Mouse (Mus musculus) monocyte, adult 5-6 weeks (primary cell): ENCODE results near the gene Slco2a1. TPM values are rescaled to one million over a fixed set of nuclear protein-coding genes. Genes with fewer than 3 reads are reported as not detected.

Experiments
- ATAC-seq: fragments of 153-309, 156-312 bp; replicated peaks from 2 replicates; pipeline ENCODE4 v1.8.0; 2017; ENCODE audit warnings: mild to moderate bottlenecking; ENCODE audit not compliant: low TSS enrichment, insufficient number of reproducible peaks, severe bottlenecking, poor library complexity, low FRiP score
- total RNA-seq: library from RNA; stranded (forward); fragments of 200-1000, 200-491, 200-594 nt; gene quantifications from 3 replicates; pipeline ENCODE4 v1.2.3, GENCODE M21; 2017

The Slco2a1 gene
- total RNA-seq, 1 experiment from 2014 or later: not detected

GRCm38 (mm10) chr9:103110727-103111501 lies 122.4 kb downstream of the Slco2a1 start:
- ATAC-seq: no peak

- ATAC-seq: no peak
Observed at GRCm38 (mm10) chr9:103111621-103112470, 123.3 kb downstream of the Slco2a1 start, which contains the start of gene Rab6b. TSS of gene Rab6b (plus strand) at chr9:103111787.

- no peak for ATAC-seq
Observed at GRCm38 (mm10) chr9:103112471-103113271, 124.2 kb downstream of the Slco2a1 start.

- no peak for ATAC-seq
Observed at GRCm38 (mm10) chr9:103113351-103113750, 124.8 kb downstream of the Slco2a1 start.

- no peak for ATAC-seq
Observed at GRCm38 (mm10) chr9:103114326-103114725, 125.8 kb downstream of the Slco2a1 start.

GRCm38 (mm10) chr9:103114901-103115300 lies 126.4 kb downstream of the Slco2a1 start:
- ATAC-seq: no peak

- no peak for ATAC-seq
Observed at GRCm38 (mm10) chr9:103116941-103117340, 128.4 kb downstream of the Slco2a1 start.

GRCm38 (mm10) chr9:103117495-103117894 lies 129.0 kb downstream of the Slco2a1 start:
- no peak for ATAC-seq

GRCm38 (mm10) chr9:103117951-103118350 lies 129.4 kb downstream of the Slco2a1 start:
- ATAC-seq: no peak

GRCm38 (mm10) chr9:103118651-103119275 lies 130.3 kb downstream of the Slco2a1 start:
- ATAC-seq: no peak

- no peak for ATAC-seq
Observed at GRCm38 (mm10) chr9:103119781-103120180, 131.3 kb downstream of the Slco2a1 start.

GRCm38 (mm10) chr9:103120231-103120630 lies 131.7 kb downstream of the Slco2a1 start:
- no peak for ATAC-seq

- ATAC-seq: no peak
Observed at GRCm38 (mm10) chr9:103121546-103121945, 133.0 kb downstream of the Slco2a1 start.

- ATAC-seq: no peak
Observed at GRCm38 (mm10) chr9:103124746-103125145, 136.2 kb downstream of the Slco2a1 start.

- no peak for ATAC-seq
Observed at GRCm38 (mm10) chr9:103133493-103134124, 145.1 kb downstream of the Slco2a1 start.

GRCm38 (mm10) chr9:103134450-103135030 lies 146.0 kb downstream of the Slco2a1 start:
- 0 out of 2 replicates have a peak, but pooled peaks have one; percentile 31 for ATAC-seq

- ATAC-seq: no peak
Observed at GRCm38 (mm10) chr9:103139481-103139880, 151.0 kb downstream of the Slco2a1 start.

- no peak for ATAC-seq
Observed at GRCm38 (mm10) chr9:103140384-103140783, 151.9 kb downstream of the Slco2a1 start.
